In genomic region chr10:38909152-38909732, GRCm38 (mm10) we compare ENCODE assay signal across 23 mouse cellular contexts. TPM values are rescaled to one million over a fixed set of nuclear protein-coding genes. Genes with fewer than 3 reads are reported as not detected.
DNase-seq lines count a peak whose midpoint lies in the region; ATAC-seq and TF ChIP-seq lines count a peak whose summit lies in the region.
"Had no signal": no experiment of that assay in that cellular context is flagged by ENCODE, and none has a peak within 500 bp of the region (broad histone marks: within the 10 kb centered on the region; RNA-seq: fewer than 3 reads in every experiment).

No protein-coding gene starts in this region.

- no peaks in the 10 kb centered on the region for H3K9me3 ChIP-seq in limb, embryonic 13.5 days
- no peaks in the 10 kb centered on the region for H3K9me3 ChIP-seq in limb, embryonic 10.5 days (replicated peaks)
- H3K9me3 ChIP-seq: embryonic facial prominence, embryonic 12.5 days; forebrain, embryonic 13.5 days; heart, embryonic 12.5 days; midbrain, embryonic 10.5 days had no signal

- no peak for DNase-seq in heart, adult 2 months
- DNase-seq in heart, postnatal 10 days, result no peak
- no peak for DNase-seq in limb, embryonic 10.5 days (ENCODE audit: low spot score)
- peak; percentile 21 for DNase-seq in brain, adult 2 months (ENCODE audit: low read depth, low spot score)
- DNase-seq in cerebellum, adult 9-11 months, result no peak
- DNase-seq: adrenal gland, postnatal 25 days; cerebellum, adult 11 months; cerebellum, postnatal 10 days; heart, postnatal 36 days; kidney, postnatal 25 days; layer of hippocampus, postnatal 36 days; thymus, adult 2 months had no signal

- H3K9ac ChIP-seq in heart, adult 2 months (ENCODE audit: low read depth, low read length), result no peak overlapping the region
- no peak overlapping the region for H3K9ac ChIP-seq in limb, embryonic 13.5 days
- H3K9ac ChIP-seq: embryonic facial prominence, embryonic 12.5 days; forebrain, embryonic 13.5 days; heart, embryonic 12.5 days; hindbrain, embryonic 14.5 days had no signal

- 96% methylated on average over 1 of the region's 1 CpGs for WGBS in heart, adult 2 months
- WGBS in limb, embryonic 13.5 days, result 30% methylated on average over 1 of the region's 1 CpGs
- 96% methylated on average over 1 of the region's 1 CpGs for WGBS in limb, embryonic 10.5 days

- H3K27me3 ChIP-seq in heart, adult 2 months (ENCODE audit: control insufficient read depth, insufficient read depth, low read length), result no peaks in the 10 kb centered on the region
- no peaks in the 10 kb centered on the region for H3K27me3 ChIP-seq in limb, embryonic 13.5 days
- no peaks in the 10 kb centered on the region for H3K27me3 ChIP-seq in limb, embryonic 10.5 days (ENCODE audit: low read depth, poor library complexity, severe bottlenecking)
- no peaks in the 10 kb centered on the region for H3K27me3 ChIP-seq in myocyte (ENCODE audit: control insufficient read depth, insufficient read depth, insufficient read length)
- H3K27me3 ChIP-seq: embryonic facial prominence, embryonic 12.5 days; forebrain, embryonic 13.5 days; heart, embryonic 12.5 days had no signal

- H3K79me2 ChIP-seq in heart, adult 2 months (replicated peaks; ENCODE audit: control insufficient read depth, insufficient read depth, low read length), result no peaks in the 10 kb centered on the region
- no peaks in the 10 kb centered on the region for H3K79me2 ChIP-seq in myocyte (ENCODE audit: control insufficient read depth, insufficient read depth)

- no peak overlapping the region for H3ac ChIP-seq in myocyte (ENCODE audit: control insufficient read depth, insufficient read length)

- H3K36me3 ChIP-seq in heart, adult 2 months (ENCODE audit: control insufficient read depth, insufficient read depth, low read length), result no peaks in the 10 kb centered on the region
- no peaks in the 10 kb centered on the region for H3K36me3 ChIP-seq in limb, embryonic 13.5 days
- no peaks in the 10 kb centered on the region for H3K36me3 ChIP-seq in limb, embryonic 10.5 days
- no peaks in the 10 kb centered on the region for H3K36me3 ChIP-seq in myocyte (ENCODE audit: control insufficient read depth, insufficient read depth)
- H3K36me3 ChIP-seq: embryonic facial prominence, embryonic 12.5 days; heart, embryonic 12.5 days; midbrain, embryonic 10.5 days had no signal

- no peak for TF ChIP-seq EP300 in heart, adult 2 months (IDR thresholded peaks at IDR 0.05; ENCODE audit: insufficient read depth, low read depth, low read length)

- ATAC-seq in limb, embryonic 13.5 days (ENCODE audit: low FRiP score, low read depth), result peak; percentile 70
- ATAC-seq: CD4-positive, CD25-positive, alpha-beta regulatory T cell, adult 4 months; forebrain, embryonic 13.5 days; inflammation-experienced regulatory T-cells, adult 6 months; midbrain, embryonic 16.5 days had no signal

- H3K27ac ChIP-seq in heart, adult 2 months, result peak overlapping the region; percentile 51
- H3K27ac ChIP-seq in limb, embryonic 13.5 days, result peak overlapping the region; percentile 65; the same call in 1 of the 2 replicates
- H3K27ac ChIP-seq in limb, embryonic 10.5 days, result no peak overlapping the region
- H3K27ac ChIP-seq: forebrain, embryonic 13.5 days; hindbrain, embryonic 14.5 days had no signal

- no peak for TF ChIP-seq CTCF in heart, adult 2 months (IDR thresholded peaks at IDR 0.05)

- no peak overlapping the region for H3K4me2 ChIP-seq in limb, embryonic 13.5 days (replicated peaks)
- peak overlapping the region; percentile 24 for H3K4me2 ChIP-seq in myocyte (ENCODE audit: low read depth)
- H3K4me2 ChIP-seq: embryonic facial prominence, embryonic 12.5 days; forebrain, embryonic 13.5 days; hindbrain, embryonic 14.5 days had no signal

- intact Hi-C loops in heart, adult 2 months (cut with DNase I), result no loop called here
- intact Hi-C loops in heart, postnatal 10 days (cut with DNase I), result no loop called here

- H3K4me3 ChIP-seq in heart, adult 2 months, result no peak overlapping the region
- H3K4me3 ChIP-seq in limb, embryonic 13.5 days, result no peak overlapping the region
- no peak overlapping the region for H3K4me3 ChIP-seq in limb, embryonic 10.5 days
- no peak overlapping the region for H3K4me3 ChIP-seq in myocyte
- H3K4me3 ChIP-seq: embryonic facial prominence, embryonic 12.5 days; forebrain, embryonic 13.5 days; heart, embryonic 12.5 days; midbrain, embryonic 10.5 days had no signal

- no peak for TF ChIP-seq POLR2A in heart, adult 2 months (IDR thresholded peaks at IDR 0.05; ENCODE audit: insufficient read depth, low read depth, low read length)
- TF ChIP-seq POLR2A in myocyte (IDR thresholded peaks at IDR 0.05; ENCODE audit: insufficient read length, low read depth), result no peak

- no peaks in the 10 kb centered on the region; the same call in 1 of the 2 replicates for H3K4me1 ChIP-seq in heart, adult 2 months (ENCODE audit: control insufficient read depth, insufficient read depth, low read length)
- peaks cover 32% of the 10 kb centered on the region for H3K4me1 ChIP-seq in limb, embryonic 13.5 days
- H3K4me1 ChIP-seq in limb, embryonic 10.5 days, result peaks cover 13% of the 10 kb centered on the region; the same call in 1 of the 2 replicates
- H3K4me1 ChIP-seq: forebrain, embryonic 13.5 days had no signal

TF ChIP-seq in myocyte, 11 proteins besides CTCF, POLR2A, EP300 and RAD21:
- TF ChIP-seq POLR2AphosphoS2 (IDR thresholded peaks at IDR 0.05; ENCODE audit: insufficient read length, low read depth) (no peak), TCF12 (IDR thresholded peaks at IDR 0.05; ENCODE audit: insufficient read depth, poor library complexity, severe bottlenecking) (no peak), SRF (IDR thresholded peaks at IDR 0.05; ENCODE audit: control insufficient read depth, insufficient read length, low read depth) (no peak), MAX (IDR thresholded peaks at IDR 0.05; ENCODE audit: low read depth) (no peak), MYOG (IDR thresholded peaks at IDR 0.05; ENCODE audit: control insufficient read depth in 1 of 3, insufficient read depth in 1 of 3, insufficient read length in 2 of 3, low read depth in 2 of 3) (no peak), E2F4 (IDR thresholded peaks at IDR 0.05; ENCODE audit: insufficient read depth) (no peak), MYOD1 (IDR thresholded peaks at IDR 0.05; ENCODE audit: control insufficient read depth in 1 of 3, insufficient read length in 2 of 3, low read depth in 2 of 3) (no peak), USF1 (IDR thresholded peaks at IDR 0.05; ENCODE audit: low read depth) (no peak), CEBPB (IDR thresholded peaks at IDR 0.05; ENCODE audit: insufficient read depth, poor library complexity, severe bottlenecking) (no peak), TCF3 (IDR thresholded peaks at IDR 0.05; ENCODE audit: insufficient read length, low read depth) (no peak), REST (IDR thresholded peaks at IDR 0.05; ENCODE audit: insufficient read depth, insufficient read length) (no peak)

RNA-seq across cellular contexts. Expression of gene Lama4, which starts 56.1 kb away (rescaled TPM):
- total RNA-seq in heart, adult 2 months (2021), result 10 to 100 TPM; 51.8 to 55.4 TPM
- polyA plus RNA-seq in heart, adult 2 months (2012; rRNA removed), result 40.7 and 52.7 TPM in 2 replicates
- 100 to 1,000 TPM; 207 to 219 TPM for total RNA-seq in heart, postnatal 10 days (2021)
- polyA plus RNA-seq in limb, embryonic 13.5 days (2015; fragmentation: Nextera tagmentation; extraction: Ambion mirVana), result 55.3 and 62.0 TPM in 2 replicates
- polyA plus RNA-seq in limb, embryonic 10.5 days (2016; fragmentation: Nextera tagmentation; extraction: Ambion mirVana), result 26.6 and 29.5 TPM in 2 replicates
- 0.16 TPM for polyA plus RNA-seq in myocyte (2012; fragmentation: generic; extraction: Trizol)
- total RNA-seq: granulocyte monocyte progenitor cell, adult 5-6 weeks had no signal
- polyA plus RNA-seq: inflammation-experienced regulatory T-cells, adult 6 months had no signal

Comparison
In these comparisons a context has a peak if more than half of its experiments do, and no peak if none do; other contexts are left out.
1. RNA of gene Lama4, which starts 56.1 kb away (polyA plus RNA-seq): 55.3 to 62.0 TPM in limb, embryonic 13.5 days, 40.7 to 52.7 TPM in heart, adult 2 months and 26.6 to 29.5 TPM in limb, embryonic 10.5 days; 0.16 TPM in myocyte (single experiment); every median in the first group is over 10 times any median in the second.